Comparison of ENCODE assay signal across 17 mouse cellular contexts in genomic region chrX:19313286-19313685, GRCm38 (mm10).
"Had no signal": no experiment of that assay in that cellular context is flagged by ENCODE, and none has a peak within 500 bp of the region (broad histone marks: within the 10 kb centered on the region; RNA-seq: fewer than 3 reads in every experiment).

No protein-coding gene starts in this region.

- H3K27me3 ChIP-seq: liver, embryonic 15.5 days; midbrain, embryonic 12.5 days; midbrain, embryonic 15.5 days; neural tube, embryonic 13.5 days; stomach, embryonic 15.5 days had no signal

- H3K4me1 ChIP-seq: liver, embryonic 15.5 days; midbrain, embryonic 12.5 days; midbrain, embryonic 15.5 days; neural tube, embryonic 13.5 days; stomach, embryonic 15.5 days had no signal

- DNase-seq: kidney, adult 9 months; kidney, postnatal 14 days; kidney, postnatal 4 days; lung, adult 18-20 months; retina, postnatal 1 day; right cerebral cortex, postnatal 25 days; spleen, adult 18-20 months; thymus, postnatal 14 days; thymus, postnatal 4 days had no signal

- H3K9ac ChIP-seq: liver, embryonic 15.5 days; midbrain, embryonic 12.5 days; midbrain, embryonic 15.5 days; neural tube, embryonic 13.5 days; stomach, embryonic 15.5 days had no signal

- H3K4me2 ChIP-seq: liver, embryonic 11.5 days; liver, embryonic 15.5 days; midbrain, embryonic 12.5 days; midbrain, embryonic 15.5 days; neural tube, embryonic 13.5 days; stomach, embryonic 15.5 days had no signal

- H3K36me3 ChIP-seq: liver, embryonic 15.5 days; midbrain, embryonic 12.5 days; midbrain, embryonic 15.5 days; neural tube, embryonic 13.5 days; stomach, embryonic 15.5 days had no signal

- ATAC-seq: midbrain, embryonic 15.5 days had no signal

- H3K4me3 ChIP-seq: liver, embryonic 15.5 days; midbrain, embryonic 12.5 days; midbrain, embryonic 15.5 days; myocyte; neural tube, embryonic 13.5 days; stomach, embryonic 15.5 days had no signal

- H3K27ac ChIP-seq: liver, embryonic 15.5 days; macrophage; midbrain, embryonic 12.5 days; midbrain, embryonic 15.5 days; neural tube, embryonic 13.5 days; stomach, embryonic 15.5 days had no signal

- H3K9me3 ChIP-seq: liver, embryonic 15.5 days; midbrain, embryonic 12.5 days; midbrain, embryonic 15.5 days; neural tube, embryonic 13.5 days; stomach, embryonic 15.5 days had no signal
